Mouse (Mus musculus) embryo, embryonic 9.5 days (tissue): ENCODE data around the gene Tmprss12.
"Not testable (repeated sequence)": the region's sequence is repeated elsewhere in the genome, so short reads cannot be mapped to it uniquely, and the experiment has no call there.

ENCODE experiments used
- DNase-seq: peaks from one replicate; pipeline ENCODE4 v3.0.0-alpha.2; 2017; ENCODE audit errors: extremely low spot score

Gene Tmprss12

GRCm38 (mm10) chr15:100324021-100324591 lies 43.5 kb downstream of the Tmprss12 start:
- DNase-seq = no peak

- no peak for DNase-seq
Observed at GRCm38 (mm10) chr15:100325235-100325634, 44.6 kb downstream of the Tmprss12 start.

GRCm38 (mm10) chr15:100328089-100328488 lies 47.5 kb downstream of the Tmprss12 start:
- not testable (repeated sequence) for DNase-seq

- DNase-seq = not testable (repeated sequence)
Observed at GRCm38 (mm10) chr15:100329336-100329735, 48.7 kb downstream of the Tmprss12 start.

- DNase-seq = no peak
Observed at GRCm38 (mm10) chr15:100330739-100331138, 50.1 kb downstream of the Tmprss12 start.

- DNase-seq = not testable (repeated sequence)
Observed at GRCm38 (mm10) chr15:100332077-100332961, 51.7 kb downstream of the Tmprss12 start.

- DNase-seq = no peak
Observed at GRCm38 (mm10) chr15:100334629-100335028, 54.0 kb downstream of the Tmprss12 start, which contains the start of gene Mettl7a3. Mettl7a3 (plus strand) TSS chr15:100334929.

GRCm38 (mm10) chr15:100337328-100337727 lies 56.7 kb downstream of the Tmprss12 start:
- not testable (repeated sequence) for DNase-seq

GRCm38 (mm10) chr15:100337847-100338246 lies 57.2 kb downstream of the Tmprss12 start:
- DNase-seq = not testable (repeated sequence)

GRCm38 (mm10) chr15:100341314-100341980 lies 60.8 kb downstream of the Tmprss12 start:
- DNase-seq = not testable (repeated sequence)
